Mouse (Mus musculus): ENCODE data around the gene Slc4a3.

Gene Slc4a3

GRCm38 (mm10) chr1:75524679-75525078 lies 21.4 kb upstream of the Slc4a3 start:
- DNase-seq: no peak

GRCm38 (mm10) chr1:75530546-75530945 lies 15.5 kb upstream of the Slc4a3 start:
- no peak for DNase-seq

GRCm38 (mm10) chr1:75532280-75533172 lies 13.5 kb upstream of the Slc4a3 start:
- DNase-seq: no peak

GRCm38 (mm10) chr1:75533325-75534252 lies 12.5 kb upstream of the Slc4a3 start:
- no peak for DNase-seq

GRCm38 (mm10) chr1:75537587-75537986 lies 8.5 kb upstream of the Slc4a3 start:
- DNase-seq: no peak

- no peak for DNase-seq
These were observed 7.4 kb upstream of the Slc4a3 start for GRCm38 (mm10) chr1:75538597-75539190.

GRCm38 (mm10) chr1:75541496-75541895 lies 4.6 kb upstream of the Slc4a3 start:
- DNase-seq: no peak

GRCm38 (mm10) chr1:75544351-75544750 lies 1.7 kb upstream of the Slc4a3 start:
- no peak for DNase-seq

- no peak for DNase-seq
These were observed 1.3 kb downstream of the Slc4a3 start for GRCm38 (mm10) chr1:75547351-75547750.

GRCm38 (mm10) chr1:75548083-75548482 lies 2.0 kb downstream of the Slc4a3 start:
- DNase-seq: no peak

- no peak for DNase-seq
These were observed 2.8 kb downstream of the Slc4a3 start for GRCm38 (mm10) chr1:75548871-75549270.

GRCm38 (mm10) chr1:75549289-75550279 lies 3.5 kb downstream of the Slc4a3 start:
- DNase-seq: no peak

- no peak for DNase-seq
These were observed 4.5 kb downstream of the Slc4a3 start for GRCm38 (mm10) chr1:75550586-75550985.

GRCm38 (mm10) chr1:75555680-75556079 lies 9.6 kb downstream of the Slc4a3 start:
- DNase-seq: no peak

- DNase-seq: no peak
These were observed 10.2 kb downstream of the Slc4a3 start for GRCm38 (mm10) chr1:75556143-75556781.

GRCm38 (mm10) chr1:75557041-75557440 lies 11.0 kb downstream of the Slc4a3 start:
- peak in 1 of 2 experiments; percentile 19 for DNase-seq

- peak in 1 of 2 experiments; percentile 17 for DNase-seq
These were observed 12.5 kb downstream of the Slc4a3 start for GRCm38 (mm10) chr1:75558388-75559178.

- DNase-seq: peak; percentile 94 to 95
These were observed 13.3 kb downstream of the Slc4a3 start for GRCm38 (mm10) chr1:75559212-75559925.

- DNase-seq: no peak
These were observed 14.3 kb downstream of the Slc4a3 start for GRCm38 (mm10) chr1:75560206-75560913.
